Mouse (Mus musculus): ENCODE measurements at regions not wholly inside any gene's neighbourhood (a gene's known extent, or its start where the extent isn't known, plus 50 kb on each side); places are given as distances from the start of the nearest gene placed in this dataset.

- DNase-seq (ENCODE audit: low read depth, low spot score) = peak; percentile 82
These were observed 55.0 kb upstream of the Gm11084 start for GRCm38 (mm10) chr2:73041475-73041874.

DNA sequence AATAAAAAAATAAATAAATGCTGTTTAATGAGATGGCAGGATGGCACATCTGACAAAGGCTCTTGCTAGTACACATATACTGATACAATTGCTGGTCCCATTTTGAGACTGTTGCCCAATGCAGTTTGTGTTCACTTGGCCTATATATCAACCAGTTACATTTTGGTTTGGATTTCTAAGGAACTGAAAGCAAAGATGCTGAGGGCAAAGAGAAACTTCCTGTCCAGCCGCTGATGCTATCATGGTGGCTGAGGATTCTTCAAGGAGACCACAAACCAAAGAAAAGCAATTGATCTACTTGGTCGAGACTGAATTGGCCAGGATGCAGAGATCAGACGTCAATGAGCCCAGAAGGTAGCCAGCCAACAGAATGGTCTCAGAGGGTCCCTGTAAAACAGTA is 53.5 kb upstream of the Gm11084 start:
- no peak for DNase-seq (ENCODE audit: low read depth, low spot score)

DNA sequence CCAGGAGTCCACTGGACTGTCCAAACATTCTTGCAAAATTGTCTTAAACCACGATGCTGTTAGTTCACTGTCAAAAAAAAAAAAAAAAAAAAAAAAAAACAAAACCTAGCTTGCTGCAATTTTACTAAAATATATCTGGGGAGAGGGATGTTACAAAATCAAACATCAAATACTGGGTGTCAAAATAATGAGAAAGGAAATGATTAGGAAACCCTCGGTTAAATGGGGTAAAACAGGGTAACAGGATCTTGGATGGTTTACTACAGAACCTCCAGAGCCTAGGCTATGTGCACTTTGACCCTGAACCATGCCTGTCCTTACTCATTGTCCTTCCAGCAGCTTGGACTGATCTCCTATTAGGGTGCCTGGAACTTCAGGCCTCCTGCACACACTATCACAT is 52.8 kb upstream of the Gm11084 start:
- no peak for DNase-seq (ENCODE audit: low read depth, low spot score)

- peak; percentile 95 for DNase-seq (ENCODE audit: low read depth, low spot score)
These were observed 51.8 kb upstream of the Gm11084 start for GRCm38 (mm10) chr2:73038290-73038732.

DNA sequence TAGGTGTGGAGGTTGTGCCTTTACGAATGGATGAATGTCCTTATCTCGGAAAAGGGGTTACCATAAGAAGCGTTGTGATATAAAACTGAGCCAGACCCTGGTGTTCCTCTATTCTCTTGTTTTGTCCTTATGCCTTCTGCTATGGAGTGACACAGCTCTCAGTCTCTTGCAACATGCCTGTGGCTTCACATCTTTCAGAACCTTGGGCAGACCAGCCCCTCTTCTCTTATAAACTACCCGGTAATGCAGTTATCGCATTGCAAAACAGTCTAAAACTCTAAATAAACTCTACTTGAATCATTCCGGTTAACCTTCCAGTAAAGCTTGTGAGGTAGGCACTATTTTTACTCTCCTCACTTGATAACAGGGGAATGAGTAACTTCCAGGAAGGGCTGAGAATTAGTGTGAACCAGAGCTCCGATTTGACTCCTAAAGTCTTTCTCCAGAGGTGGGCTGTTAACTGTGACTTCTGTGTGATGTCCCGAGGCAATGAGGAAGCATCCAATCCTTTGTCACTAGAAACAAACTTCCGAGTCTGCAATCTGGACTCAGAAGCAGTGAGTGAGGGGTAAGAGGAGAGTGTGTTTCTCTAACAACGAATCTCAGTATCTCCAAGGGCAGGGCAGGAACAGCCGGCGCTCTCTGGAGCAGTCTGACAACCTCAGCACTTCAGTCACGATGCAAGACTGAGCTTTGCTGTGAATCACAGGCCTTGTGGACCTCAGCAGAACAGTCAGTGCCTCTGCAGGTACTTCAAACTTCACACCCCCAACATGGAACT is 50.9 kb upstream of the Gm11084 start:
- DNase-seq (ENCODE audit: low read depth, low spot score) = peak; percentile 73
